Mouse (Mus musculus): ENCODE measurements at regions not wholly inside any gene's neighbourhood (a gene's known extent, or its start where the extent isn't known, plus 50 kb on each side); places are given as distances from the start of the nearest gene placed in this dataset.
A peak's percentile ranks its signal among the peaks of the same experiment; 100 is the strongest.

DNA sequence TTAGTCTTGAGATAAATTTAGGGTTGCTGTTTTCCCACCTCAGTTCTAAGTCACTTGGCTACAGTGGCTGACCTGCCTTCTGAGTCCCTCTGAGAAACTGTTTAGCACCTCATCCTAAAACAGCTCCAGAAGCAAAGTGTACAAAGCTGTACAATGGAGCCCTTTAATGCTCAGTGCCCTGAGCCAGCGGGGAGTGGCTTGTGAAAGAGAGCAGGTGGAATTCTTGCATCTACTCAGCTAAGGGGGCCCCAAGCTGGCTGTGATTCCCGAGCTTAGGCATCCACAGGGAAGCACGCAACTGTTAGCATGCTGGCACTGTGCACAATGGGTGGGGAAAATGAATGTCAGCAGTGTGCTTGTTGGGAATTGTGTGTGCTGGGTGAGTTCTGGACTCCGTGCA lies 63.2 kb upstream of the Kcnj15 start:
- no peak for DNase-seq (ENCODE audit: low spot score in 2 of 2)

GRCm38 (mm10) chr16:95196141-95196540 lies 61.2 kb upstream of the Kcnj15 start:
- no peak for DNase-seq (ENCODE audit: low spot score in 2 of 2)

DNA sequence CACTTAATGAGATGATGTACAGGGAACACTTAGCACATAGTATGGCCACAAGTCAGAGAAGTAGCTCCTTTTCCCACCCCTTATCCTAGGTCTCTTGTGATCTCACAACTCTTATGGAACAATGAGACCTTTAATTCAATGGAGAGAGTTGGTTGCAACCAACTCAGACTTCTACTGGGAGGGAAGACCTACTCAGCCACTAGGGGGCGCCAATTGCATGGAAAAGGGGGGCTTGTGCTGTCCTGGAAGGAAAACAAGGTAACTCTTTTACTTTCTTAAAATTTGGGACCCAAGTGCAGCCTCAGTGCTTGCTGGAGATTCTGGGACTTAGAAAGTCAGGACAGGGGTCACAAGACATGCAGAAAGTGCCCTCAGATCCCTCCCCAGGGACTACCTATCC lies 60.7 kb upstream of the Kcnj15 start:
- peak; percentile 45 to 74 for DNase-seq (ENCODE audit: low spot score in 2 of 2)

DNA sequence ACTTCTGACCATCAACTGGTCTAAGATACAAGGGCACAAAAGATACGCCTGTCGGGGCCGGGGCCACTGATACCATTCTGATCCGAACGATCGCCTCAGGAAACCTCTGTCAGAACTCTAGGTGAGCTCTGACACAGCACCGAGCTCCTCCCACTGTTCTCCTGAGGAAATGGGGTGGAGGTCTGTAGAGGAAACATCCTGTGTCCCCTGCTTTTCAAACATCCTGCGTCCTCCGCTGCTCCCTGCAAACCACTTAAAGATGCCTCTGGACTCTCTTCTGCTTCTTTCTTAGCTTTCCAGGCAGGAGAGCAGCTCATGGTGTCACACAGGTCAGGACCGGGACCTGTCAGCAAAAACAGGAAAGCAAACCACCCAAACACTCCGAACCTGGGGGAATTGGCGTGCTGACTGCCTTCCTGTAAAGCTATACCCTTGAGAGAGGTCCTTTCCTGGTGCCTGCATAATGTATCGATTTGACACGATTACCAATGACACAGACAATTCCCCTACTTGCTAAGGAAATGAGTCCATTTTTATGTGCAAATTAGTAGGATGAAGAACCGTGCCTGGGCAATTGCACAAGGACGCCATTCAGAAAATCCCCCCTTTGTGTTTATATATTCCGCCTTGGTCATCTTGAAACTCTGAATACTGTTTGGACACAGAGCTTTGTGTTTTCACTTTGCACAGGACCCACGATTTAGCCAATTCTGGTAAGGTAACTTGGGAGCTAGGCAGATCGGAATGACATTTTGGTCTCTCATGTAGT lies 58.4 kb upstream of the Kcnj15 start:
- no peak for DNase-seq (ENCODE audit: low spot score in 2 of 2)

GRCm38 (mm10) chr16:95202126-95202883 lies 55.1 kb upstream of the Kcnj15 start:
- DNase-seq (ENCODE audit: low spot score in 2 of 2): no peak

DNA sequence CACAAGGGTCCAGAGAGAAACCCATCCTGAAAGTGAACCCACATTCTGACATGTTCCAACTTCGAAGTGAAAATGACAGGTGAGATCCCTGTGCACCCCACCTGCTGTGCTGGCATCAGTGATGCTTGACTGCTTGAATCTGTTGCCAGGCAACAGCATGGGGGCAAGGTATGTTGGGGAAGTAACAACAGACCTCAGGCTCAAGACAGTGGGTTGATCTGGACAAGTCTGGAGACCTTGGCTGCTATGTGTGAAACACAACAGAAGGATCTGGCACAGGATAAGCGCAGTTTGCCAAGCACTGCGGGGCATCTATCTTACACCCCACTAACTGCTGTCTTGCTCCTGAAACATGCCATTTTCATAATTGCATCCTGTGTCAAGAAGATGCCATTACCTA lies 54.3 kb upstream of the Kcnj15 start:
- DNase-seq (ENCODE audit: low spot score in 2 of 2): no peak

DNA sequence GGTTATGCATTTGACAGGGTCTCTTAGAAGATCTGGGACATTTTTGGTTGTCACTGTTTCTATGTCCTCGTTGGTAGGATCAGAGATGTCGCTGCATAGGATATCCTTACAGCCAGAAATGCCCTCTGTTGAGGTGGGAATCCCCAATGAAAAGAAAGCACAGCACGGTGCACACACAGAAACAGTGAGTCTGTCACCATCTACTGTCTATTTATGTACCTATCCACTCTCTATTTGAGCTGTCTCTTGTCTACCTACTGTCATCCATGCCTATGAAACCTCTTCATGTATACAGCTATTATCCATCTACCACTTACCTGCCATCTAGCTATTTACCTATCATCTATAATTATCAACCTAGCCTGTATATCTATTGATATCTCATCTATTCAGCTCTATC lies 53.6 kb upstream of the Kcnj15 start:
- no peak for DNase-seq (ENCODE audit: low spot score in 2 of 2)

- no peak for DNase-seq (ENCODE audit: low spot score in 2 of 2)
Observed at GRCm38 (mm10) chr16:95204507-95204906, 52.9 kb upstream of the Kcnj15 start.

DNA sequence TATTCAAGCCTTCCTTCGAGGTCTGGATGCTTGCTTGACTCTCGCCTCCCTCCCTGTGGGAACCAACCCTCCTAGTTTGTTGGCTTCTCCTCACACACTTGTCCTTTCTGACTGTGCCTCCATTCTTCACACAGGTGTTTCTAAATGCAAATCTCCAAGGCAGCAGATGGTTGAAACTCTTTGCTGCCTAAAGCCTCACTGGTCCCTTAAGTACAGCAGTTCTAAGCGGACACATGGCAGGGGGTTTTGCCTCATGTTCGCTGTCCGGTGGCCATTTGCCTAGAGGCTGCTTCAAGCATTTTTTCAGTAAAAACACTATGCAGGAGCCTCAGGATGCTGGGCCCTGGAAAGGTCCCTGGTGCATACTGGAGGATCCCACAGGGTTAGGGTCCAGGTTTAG lies 50.9 kb upstream of the Kcnj15 start:
- DNase-seq (ENCODE audit: low spot score in 2 of 2): no peak

- no peak for DNase-seq (ENCODE audit: low spot score in 2 of 2)
Observed at GRCm38 (mm10) chr16:95207547-95207946, 49.8 kb upstream of the Kcnj15 start.

All from spleen, postnatal 10 days (tissue).